Mouse (Mus musculus): ENCODE measurements at regions not wholly inside any gene's neighbourhood (a gene's known extent, or its start where the extent isn't known, plus 50 kb on each side); places are given as distances from the start of the nearest gene placed in this dataset.
"Not testable (repeated sequence)": the region's sequence is repeated elsewhere in the genome, so short reads cannot be mapped to it uniquely, and the experiment has no call there.

- Histone ChIP-seq H3K4me2 (ENCODE audit: insufficient read depth, low read depth, poor library complexity, severe bottlenecking) (no peak overlapping the region), H3K9me3 (replicated peaks; ENCODE audit: low read length) (no peaks in the 10 kb centered on the region), H3K9ac (ENCODE audit: insufficient read depth, low read depth) (no peak overlapping the region), H3K4me1 (ENCODE audit: control insufficient read depth in 1 of 2, insufficient read depth in 2 of 2) (peaks cover 0 to 3% of the 10 kb centered on the region in 2 experiments; a peak in 2 of 4 replicates), H3K27me3 (replicated peaks) (no peaks in the 10 kb centered on the region), H3K79me2 (replicated peaks; ENCODE audit: control insufficient read depth, extremely low read depth, insufficient read depth, poor library complexity, severe bottlenecking) (no peaks in the 10 kb centered on the region), H3K36me3 (replicated peaks in 1 of 2; ENCODE audit: control insufficient read depth in 1 of 2, insufficient read depth in 1 of 2, low read length in 1 of 2) (no peaks in the 10 kb centered on the region), H3K4me3 (replicated peaks in 1 of 3; ENCODE audit: low read depth in 2 of 3, low read length in 2 of 3, poor library complexity in 1 of 3) (no peak overlapping the region), H3K27ac (ENCODE audit: insufficient read depth, low read depth) (no peak overlapping the region)
- 0 out of 2 replicates have a peak, but pooled peaks have one; percentile 47 for TF ChIP-seq MAFK (IDR thresholded peaks at IDR 0.05; ENCODE audit: insufficient replicate concordance, low read length)
- TF ChIP-seq CHD1 (IDR thresholded peaks at IDR 0.05; ENCODE audit: low read depth, low read length): no peak
- no peak for TF ChIP-seq TCF12 (IDR thresholded peaks at IDR 0.05; ENCODE audit: low read depth, low read length)
- TF ChIP-seq USF1 (IDR thresholded peaks at IDR 0.05; ENCODE audit: low read depth, low read length): no peak
- dilution Hi-C loops (cut with MboI; ENCODE audit: extremely low pct_ligation_motif_present, extremely low pct_unique_long_range_greater_than_20kb, low sequenced_read_pairs): no loop called here
- no peak for DNase-seq (ENCODE audit: extremely low read depth)
- in situ Hi-C loops (cut with MboI; ENCODE audit: low pct_ligation_motif_present, low pct_unique_long_range_greater_than_20kb, low sequenced_read_pairs): no loop called here
Measured at GRCm38 (mm10) chr1:107805823-107806222, 216.0 kb downstream of the Serpinb8 start.

- H3K36me3 ChIP-seq (replicated peaks in 1 of 2; ENCODE audit: control insufficient read depth in 1 of 2, insufficient read depth in 1 of 2, low read length in 1 of 2); H3K9me3 ChIP-seq (replicated peaks; ENCODE audit: low read length); H3K27ac ChIP-seq (ENCODE audit: insufficient read depth, low read depth); H3K4me2 ChIP-seq (ENCODE audit: insufficient read depth, low read depth, poor library complexity, severe bottlenecking); dilution Hi-C loops (cut with MboI; ENCODE audit: extremely low pct_ligation_motif_present, extremely low pct_unique_long_range_greater_than_20kb, low sequenced_read_pairs); in situ Hi-C loops (cut with MboI; ENCODE audit: low pct_ligation_motif_present, low pct_unique_long_range_greater_than_20kb, low sequenced_read_pairs); DNase-seq (ENCODE audit: extremely low read depth); H3K79me2 ChIP-seq (replicated peaks; ENCODE audit: control insufficient read depth, extremely low read depth, insufficient read depth, poor library complexity, severe bottlenecking); H3K27me3 ChIP-seq (replicated peaks); H3K4me3 ChIP-seq (replicated peaks in 1 of 3; ENCODE audit: low read depth in 2 of 3, low read length in 2 of 3, poor library complexity in 1 of 3); H3K9ac ChIP-seq (ENCODE audit: insufficient read depth, low read depth): not testable (repeated sequence)
- peaks cover 0 to 15% of the 10 kb centered on the region in 2 experiments; a peak in 2 of 4 replicates for H3K4me1 ChIP-seq (ENCODE audit: control insufficient read depth in 1 of 2, insufficient read depth in 2 of 2)
- peak; percentile 91 for TF ChIP-seq ETS1 (conservative IDR thresholded peaks at IDR 0.05; ENCODE audit: low read depth, low read length)
Measured at GRCm38 (mm10) chr1:107807367-107807766, 217.6 kb downstream of the Serpinb8 start.

GRCm38 (mm10) chr1:107811136-107811535 lies 221.3 kb downstream of the Serpinb8 start:
- H3K36me3 ChIP-seq (replicated peaks in 1 of 2; ENCODE audit: control insufficient read depth in 1 of 2, insufficient read depth in 1 of 2, low read length in 1 of 2): no peaks in the 10 kb centered on the region
- dilution Hi-C loops (cut with MboI; ENCODE audit: extremely low pct_ligation_motif_present, extremely low pct_unique_long_range_greater_than_20kb, low sequenced_read_pairs) (no loop called here), in situ Hi-C loops (cut with MboI; ENCODE audit: low pct_ligation_motif_present, low pct_unique_long_range_greater_than_20kb, low sequenced_read_pairs) (no loop called here)
- H3K27me3 ChIP-seq (replicated peaks): no peaks in the 10 kb centered on the region
- no peaks in the 10 kb centered on the region for H3K79me2 ChIP-seq (replicated peaks; ENCODE audit: control insufficient read depth, extremely low read depth, insufficient read depth, poor library complexity, severe bottlenecking)
- peaks cover 0 to 34% of the 10 kb centered on the region in 2 experiments; a peak in 2 of 4 replicates for H3K4me1 ChIP-seq (ENCODE audit: control insufficient read depth in 1 of 2, insufficient read depth in 2 of 2)
- no peak overlapping the region for H3K4me2 ChIP-seq (ENCODE audit: insufficient read depth, low read depth, poor library complexity, severe bottlenecking)
- no peak overlapping the region for H3K27ac ChIP-seq (ENCODE audit: insufficient read depth, low read depth)
- no peak overlapping the region for H3K9ac ChIP-seq (ENCODE audit: insufficient read depth, low read depth)
- H3K4me3 ChIP-seq (replicated peaks in 1 of 3; ENCODE audit: low read depth in 2 of 3, low read length in 2 of 3, poor library complexity in 1 of 3): no peak overlapping the region
- no peak for TF ChIP-seq UBTF (IDR thresholded peaks at IDR 0.05; ENCODE audit: low read depth, low read length)
- no peak for TF ChIP-seq MAX (IDR thresholded peaks at IDR 0.05; ENCODE audit: low read length)
- peak; percentile 57; the same call in 1 of the 2 replicates for TF ChIP-seq MEF2A (IDR thresholded peaks at IDR 0.05; ENCODE audit: borderline replicate concordance, low read depth, low read length)
- DNase-seq (ENCODE audit: extremely low read depth): no peak
- H3K9me3 ChIP-seq (replicated peaks; ENCODE audit: low read length): no peaks in the 10 kb centered on the region
